ENCODE assay signal across 8 mouse cellular contexts in genomic region chr5:67095651-67096377, GRCm38 (mm10). TPM values are rescaled to one million over a fixed set of nuclear protein-coding genes. Genes with fewer than 3 reads are reported as not detected.
DNase-seq lines count a peak whose midpoint lies in the region; ATAC-seq lines count a peak whose summit lies in the region.

No protein-coding gene starts in this region.

- H3K27ac ChIP-seq in brown adipose tissue, adult 24 weeks (replicated peaks; ENCODE audit: low read depth, low read length): no peak overlapping the region
- H3K27ac ChIP-seq in liver, embryonic 16.5 days (ENCODE audit: low read length): no peak overlapping the region

- no peaks in the 10 kb centered on the region for H3K36me3 ChIP-seq in liver, embryonic 16.5 days (ENCODE audit: control insufficient read depth, insufficient read depth)

- peak overlapping the region; percentile 43 for H3K4me2 ChIP-seq in liver, embryonic 16.5 days (ENCODE audit: low read depth, low read length)

- no peak overlapping the region for H3K9ac ChIP-seq in liver, embryonic 16.5 days (ENCODE audit: low read depth, low read length)

- H3K9me3 ChIP-seq in liver, embryonic 16.5 days (replicated peaks; ENCODE audit: control insufficient read depth, low read length): no peaks in the 10 kb centered on the region

- DNase-seq in kidney, adult 18-20 months: peak; percentile 20
- DNase-seq in kidney, adult 9 months: no peak
- DNase-seq in heart, postnatal 10 days: peak; percentile 13 to 16
- no peak for DNase-seq in ovary, postnatal 14 days (ENCODE audit: low spot score)
- no peak for DNase-seq in frontal cortex, postnatal 14 days (ENCODE audit: low spot score in 2 of 2)
- no peak for DNase-seq in layer of hippocampus, postnatal 14 days (ENCODE audit: low spot score in 2 of 2)

- intact Hi-C loops in heart, postnatal 10 days (cut with DNase I): loop anchor here (2.0 kb wide), 1 partner anchor 133 kb away; no protein-coding TSS in a partner anchor

- H3K4me3 ChIP-seq in brown adipose tissue, adult 24 weeks (ENCODE audit: insufficient read depth, low read depth, low read length): peak overlapping the region; percentile 26; the same call in 1 of the 2 replicates
- peak overlapping the region; percentile 34; the same call in 1 of the 2 replicates for H3K4me3 ChIP-seq in liver, embryonic 16.5 days (ENCODE audit: low read depth, low read length)

- peaks cover 80% of the 10 kb centered on the region for H3K27me3 ChIP-seq in liver, embryonic 16.5 days (ENCODE audit: control insufficient read depth, insufficient read depth, low read depth, low read length)

- no peak for ATAC-seq in liver, embryonic 16.5 days (ENCODE audit: low read depth)

- H3K4me1 ChIP-seq in brown adipose tissue, adult 24 weeks (ENCODE audit: control insufficient read depth, insufficient read depth, insufficient read length, low read length): no peaks in the 10 kb centered on the region
- H3K4me1 ChIP-seq in liver, embryonic 16.5 days (ENCODE audit: control insufficient read depth, low read depth, low read length): no peaks in the 10 kb centered on the region

- under 1% methylated on average over 43 of the region's 47 CpGs for WGBS in liver, embryonic 16.5 days (ENCODE audit: insufficient replicate concordance)

RNA-seq across cellular contexts. Expression of gene Phox2b, which starts 3.3 kb away (rescaled TPM):
- not detected in 2 replicates for polyA plus RNA-seq in brown adipose tissue, adult 24 weeks (2012; ENCODE audit: insufficient read depth, insufficient read length, missing spikeins)
- under 1 TPM in 1 of 2 experiments, not detected in 1; 0.14 TPM for total RNA-seq in heart, postnatal 10 days (2021)
- polyA plus RNA-seq in liver, embryonic 16.5 days (2015; fragmentation: Nextera tagmentation; extraction: Ambion mirVana): 0.02 and 0.08 TPM in 2 replicates
- total RNA-seq in layer of hippocampus, postnatal 14 days (2021): not detected

Comparison
In these comparisons a context has a peak if more than half of its experiments do, and no peak if none do; other contexts are left out.
1. DNase-seq: peak in kidney, adult 18-20 months (single experiment) and heart, postnatal 10 days (2 of 2); none in kidney, adult 9 months (single experiment), ovary, postnatal 14 days (single experiment), frontal cortex, postnatal 14 days (0 of 2) and layer of hippocampus, postnatal 14 days (0 of 2).